Mouse (Mus musculus): ENCODE measurements at regions not wholly inside any gene's neighbourhood (a gene's known extent, or its start where the extent isn't known, plus 50 kb on each side); places are given as distances from the start of the nearest gene placed in this dataset.

- TF ChIP-seq POLR2A (IDR thresholded peaks at IDR 0.05; ENCODE audit: borderline replicate concordance, extremely low read depth, insufficient read depth, insufficient read length, poor library complexity, severe bottlenecking) = no peak
- no peak for TF ChIP-seq CTCF (IDR thresholded peaks at IDR 0.05; ENCODE audit: borderline replicate concordance, extremely low read depth, insufficient read depth, insufficient read length)
Measured at GRCm38 (mm10) chr1:64412481-64413180, 119.8 kb upstream of the Creb1 start.
